Comparison of ENCODE assay signal across 9 mouse cellular contexts in genomic region chr4:116669291-116669690, GRCm38 (mm10). TPM values are rescaled to one million over a fixed set of nuclear protein-coding genes. Genes with fewer than 3 reads are reported as not detected.
DNase-seq lines count a peak whose midpoint lies in the region; ATAC-seq and TF ChIP-seq lines count a peak whose summit lies in the region.
"Had no signal": no experiment of that assay in that cellular context is flagged by ENCODE, and none has a peak within 500 bp of the region (broad histone marks: within the 10 kb centered on the region; RNA-seq: fewer than 3 reads in every experiment).

No protein-coding gene starts in this region.

- H3K27ac ChIP-seq in gastrocnemius, adult 2 months = no peak overlapping the region
- H3K27ac ChIP-seq in liver, embryonic 14.5 days = no peak overlapping the region
- H3K27ac ChIP-seq in liver, embryonic 12.5 days = no peak overlapping the region
- H3K27ac ChIP-seq: heart, embryonic 13.5 days had no signal

- 42% methylated on average over 2 of the region's 2 CpGs for WGBS in liver, embryonic 14.5 days (ENCODE audit: insufficient replicate concordance)
- WGBS in liver, embryonic 12.5 days (ENCODE audit: insufficient replicate concordance) = 57% methylated on average over 2 of the region's 2 CpGs

- intact Hi-C loops in gastrocnemius, adult 2 months (cut with DNase I) = no loop called here
- intact Hi-C loops in gastrocnemius, postnatal 36 days (cut with DNase I) = no loop called here

- DNase-seq in gastrocnemius, adult 2 months = no peak
- no peak for DNase-seq in gastrocnemius, postnatal 36 days
- DNase-seq in liver, embryonic 14.5 days (ENCODE audit: low read depth in 3 of 3, low spot score in 3 of 3) = no peak
- DNase-seq in G1E (ENCODE audit: low spot score) = no peak
- DNase-seq in kidney, postnatal 36 days = peak; percentile 59 to 65
- DNase-seq in frontal cortex, postnatal 14 days (ENCODE audit: low spot score in 2 of 2) = no peak

- H3K4me3 ChIP-seq in gastrocnemius, adult 2 months = no peak overlapping the region
- H3K4me3 ChIP-seq in liver, embryonic 14.5 days (ENCODE audit: insufficient read depth in 1 of 2, low read depth in 2 of 2, low read length in 2 of 2) = no peak overlapping the region
- H3K4me3 ChIP-seq in liver, embryonic 12.5 days = no peak overlapping the region
- H3K4me3 ChIP-seq in G1E (ENCODE audit: low read depth, low read length) = no peak overlapping the region
- H3K4me3 ChIP-seq: heart, embryonic 13.5 days had no signal

- no peak overlapping the region for H3K9ac ChIP-seq in liver, embryonic 14.5 days (replicated peaks)
- H3K9ac ChIP-seq in liver, embryonic 12.5 days = no peak overlapping the region
- H3K9ac ChIP-seq: heart, embryonic 13.5 days had no signal

- no peaks in the 10 kb centered on the region; the same call in 1 of the 2 replicates for H3K27me3 ChIP-seq in liver, embryonic 14.5 days (ENCODE audit: control insufficient read depth, insufficient read depth, low read length)
- peaks cover 4% of the 10 kb centered on the region; the same call in 1 of the 2 replicates for H3K27me3 ChIP-seq in liver, embryonic 12.5 days (replicated peaks)
- peaks cover 2% of the 10 kb centered on the region; the same call in 1 of the 2 replicates for H3K27me3 ChIP-seq in G1E (ENCODE audit: insufficient read depth, low read length)
- H3K27me3 ChIP-seq: heart, embryonic 13.5 days had no signal

- no peak for TF ChIP-seq EP300 in liver, embryonic 14.5 days (IDR thresholded peaks at IDR 0.05; ENCODE audit: low read depth)

- peaks cover 11 to 13% of the 10 kb centered on the region in 2 experiments for H3K4me1 ChIP-seq in liver, embryonic 14.5 days (replicated peaks; ENCODE audit: control insufficient read depth in 2 of 2, insufficient read depth in 2 of 2, low read length in 1 of 2)
- H3K4me1 ChIP-seq in liver, embryonic 12.5 days = peaks cover 22% of the 10 kb centered on the region
- peaks cover 13% of the 10 kb centered on the region for H3K4me1 ChIP-seq in G1E (ENCODE audit: insufficient read depth, low read depth, low read length)

- no peaks in the 10 kb centered on the region for H3K9me3 ChIP-seq in liver, embryonic 14.5 days (ENCODE audit: control insufficient read depth, low read length)
- no peaks in the 10 kb centered on the region for H3K9me3 ChIP-seq in liver, embryonic 12.5 days (replicated peaks)
- H3K9me3 ChIP-seq in G1E (replicated peaks) = no peaks in the 10 kb centered on the region
- H3K9me3 ChIP-seq: heart, embryonic 13.5 days had no signal

- ATAC-seq in liver, embryonic 14.5 days (ENCODE audit: insufficient read depth) = no peak
- no peak for ATAC-seq in liver, embryonic 12.5 days
- no peak for ATAC-seq in G1E (ENCODE audit: extremely low read depth, insufficient number of reproducible peaks, low FRiP score, poor library complexity, severe bottlenecking)
- ATAC-seq in activated CD4-positive, CD25-positive, alpha-beta regulatory T cell, adult 4 months = no peak

- no peak overlapping the region for H3K4me2 ChIP-seq in liver, embryonic 14.5 days (ENCODE audit: low read depth)
- H3K4me2 ChIP-seq in liver, embryonic 12.5 days = no peak overlapping the region
- H3K4me2 ChIP-seq: heart, embryonic 13.5 days had no signal

- peak; percentile 55 for TF ChIP-seq CTCF in gastrocnemius, adult 2 months (IDR thresholded peaks at IDR 0.05)
- TF ChIP-seq CTCF in liver, embryonic 14.5 days (IDR thresholded peaks at IDR 0.05; ENCODE audit: low read depth) = peak; percentile 49
- TF ChIP-seq CTCF in G1E (IDR thresholded peaks at IDR 0.05; ENCODE audit: low read depth, low read length) = peak; percentile 23; the same call in 1 of the 2 replicates

- H3K36me3 ChIP-seq in liver, embryonic 14.5 days (replicated peaks; ENCODE audit: control insufficient read depth, insufficient read depth, low read depth) = no peaks in the 10 kb centered on the region
- no peaks in the 10 kb centered on the region for H3K36me3 ChIP-seq in liver, embryonic 12.5 days
- H3K36me3 ChIP-seq in G1E (replicated peaks) = no peaks in the 10 kb centered on the region
- H3K36me3 ChIP-seq: heart, embryonic 13.5 days had no signal

RNA-seq across cellular contexts. Expression of gene Prdx1, which starts 16.1 kb away (rescaled TPM):
- total RNA-seq in gastrocnemius, adult 2 months (2021) = 100 to 1,000 TPM; 260 to 273 TPM
- 100 to 1,000 TPM; 190 to 226 TPM for total RNA-seq in gastrocnemius, postnatal 36 days (2021)
- polyA plus RNA-seq in liver, embryonic 14.5 days (2012; rRNA removed) = 127 and 234 TPM in 2 replicates
- 862 and 916 TPM in 2 replicates for polyA plus RNA-seq in liver, embryonic 14.5 days (2014; fragmentation: Nextera tagmentation; extraction: Ambion mirVana)
- polyA plus RNA-seq in liver, embryonic 12.5 days (2016; fragmentation: Nextera tagmentation; extraction: Ambion mirVana) = 916 and 985 TPM in 2 replicates
- total RNA-seq in G1E (2014; fragmentation: Nextera tagmentation) (113 and 129 TPM in 2 replicates), G1E (2017) (298 and 303 TPM in 2 replicates)
- polyA plus RNA-seq in G1E (2012) = 14.8 and 16.1 TPM in 2 replicates
- polyA plus RNA-seq in activated CD4-positive, CD25-positive, alpha-beta regulatory T cell, adult 4 months (2017; shearing (Covaris generic)) = 100 to 1,000 TPM; 840 to 842 TPM

RNA-seq across cellular contexts. Expression of gene Akr1a1, which starts 17.8 kb away (rescaled TPM):
- total RNA-seq in gastrocnemius, adult 2 months (2021) = 100 to 1,000 TPM; 178 to 196 TPM
- total RNA-seq in gastrocnemius, postnatal 36 days (2021) = 100 to 1,000 TPM; 169 to 180 TPM
- polyA plus RNA-seq in liver, embryonic 14.5 days (2012; rRNA removed) = 176 and 194 TPM in 2 replicates
- 275 and 295 TPM in 2 replicates for polyA plus RNA-seq in liver, embryonic 14.5 days (2014; fragmentation: Nextera tagmentation; extraction: Ambion mirVana)
- 281 and 287 TPM in 2 replicates for polyA plus RNA-seq in liver, embryonic 12.5 days (2016; fragmentation: Nextera tagmentation; extraction: Ambion mirVana)
- total RNA-seq in G1E (2014; fragmentation: Nextera tagmentation) (361 and 367 TPM in 2 replicates), G1E (2017) (830 and 919 TPM in 2 replicates)
- polyA plus RNA-seq in G1E (2012) = 138 and 154 TPM in 2 replicates
- polyA plus RNA-seq in activated CD4-positive, CD25-positive, alpha-beta regulatory T cell, adult 4 months (2017; shearing (Covaris generic)) = 100 to 1,000 TPM; 314 to 333 TPM

RNA-seq across cellular contexts. Expression of gene Mmachc, which starts 38.9 kb away (rescaled TPM):
- total RNA-seq in gastrocnemius, adult 2 months (2021) = 10 to 100 TPM; 25.5 to 46.4 TPM
- total RNA-seq in gastrocnemius, postnatal 36 days (2021) = 10 to 100 TPM; 30.3 to 32.5 TPM
- 7.0 and 8.5 TPM in 2 replicates for polyA plus RNA-seq in liver, embryonic 14.5 days (2012; rRNA removed)
- 4.1 and 5.9 TPM in 2 replicates for polyA plus RNA-seq in liver, embryonic 14.5 days (2014; fragmentation: Nextera tagmentation; extraction: Ambion mirVana)
- polyA plus RNA-seq in liver, embryonic 12.5 days (2016; fragmentation: Nextera tagmentation; extraction: Ambion mirVana) = 17.5 and 18.9 TPM in 2 replicates
- 48.9 and 53.1 TPM in 2 replicates for total RNA-seq in G1E (2014; fragmentation: Nextera tagmentation)
- total RNA-seq in G1E (2017) = 13.9 and 19.6 TPM in 2 replicates
- polyA plus RNA-seq in G1E (2012) = 1.6 and 1.8 TPM in 2 replicates
- 1 to 10 TPM; 3.9 to 4.9 TPM for polyA plus RNA-seq in activated CD4-positive, CD25-positive, alpha-beta regulatory T cell, adult 4 months (2017; shearing (Covaris generic))

RNA-seq across cellular contexts. Expression of gene Ccdc163, which starts 39.0 kb away (rescaled TPM):
- 1 to 10 TPM; 1.9 to 3.8 TPM for total RNA-seq in gastrocnemius, adult 2 months (2021)
- 1 to 10 TPM; 2.0 to 2.2 TPM for total RNA-seq in gastrocnemius, postnatal 36 days (2021)
- 12.6 and 16.0 TPM in 2 replicates for polyA plus RNA-seq in liver, embryonic 14.5 days (2012; rRNA removed)
- 9.1 and 12.7 TPM in 2 replicates for polyA plus RNA-seq in liver, embryonic 14.5 days (2014; fragmentation: Nextera tagmentation; extraction: Ambion mirVana)
- 17.3 and 17.5 TPM in 2 replicates for polyA plus RNA-seq in liver, embryonic 12.5 days (2016; fragmentation: Nextera tagmentation; extraction: Ambion mirVana)
- total RNA-seq in G1E (2014; fragmentation: Nextera tagmentation) (25.6 and 44.0 TPM in 2 replicates), G1E (2017) (20.4 and 28.5 TPM in 2 replicates)
- 2.6 and 4.0 TPM in 2 replicates for polyA plus RNA-seq in G1E (2012)
- 10 to 100 TPM; 33.7 to 39.5 TPM for polyA plus RNA-seq in activated CD4-positive, CD25-positive, alpha-beta regulatory T cell, adult 4 months (2017; shearing (Covaris generic))

RNA-seq across cellular contexts. Expression of gene Nasp, which starts 41.5 kb away (rescaled TPM):
- total RNA-seq in gastrocnemius, adult 2 months (2021) = 10 to 100 TPM; 11.5 to 11.8 TPM
- total RNA-seq in gastrocnemius, postnatal 36 days (2021) = 10 to 100 TPM in 1 of 2 experiments, 1 to 10 TPM in 1; 9.8 to 12.4 TPM
- 19.2 and 38.1 TPM in 2 replicates for polyA plus RNA-seq in liver, embryonic 14.5 days (2012; rRNA removed)
- 61.5 and 66.6 TPM in 2 replicates for polyA plus RNA-seq in liver, embryonic 14.5 days (2014; fragmentation: Nextera tagmentation; extraction: Ambion mirVana)
- polyA plus RNA-seq in liver, embryonic 12.5 days (2016; fragmentation: Nextera tagmentation; extraction: Ambion mirVana) = 95.8 and 97.3 TPM in 2 replicates
- 134 and 149 TPM in 2 replicates for total RNA-seq in G1E (2014; fragmentation: Nextera tagmentation)
- total RNA-seq in G1E (2017) = 315 and 326 TPM in 2 replicates
- polyA plus RNA-seq in G1E (2012) = 11.9 and 25.8 TPM in 2 replicates
- polyA plus RNA-seq in activated CD4-positive, CD25-positive, alpha-beta regulatory T cell, adult 4 months (2017; shearing (Covaris generic)) = 10 to 100 TPM; 62.2 to 66.1 TPM

Comparison
In these comparisons a context has a peak if more than half of its experiments do, and no peak if none do; other contexts are left out.
1. DNase-seq: peak in kidney, postnatal 36 days (2 of 2); none in gastrocnemius, adult 2 months (single experiment), gastrocnemius, postnatal 36 days (0 of 2), liver, embryonic 14.5 days (0 of 3), G1E (single experiment) and frontal cortex, postnatal 14 days (0 of 2).
2. Peak in every context shown above with its lines, with median percentiles within 50 percentile points of each other: CTCF ChIP-seq.